Mouse (Mus musculus) MEL (cell line): Measurements from ENCODE around the gene Sh3bgrl. TPM values are rescaled to one million over a fixed set of nuclear protein-coding genes. Genes with fewer than 3 reads are reported as not detected.

Experiments used
- DNase-seq: peaks from one replicate; pipeline ENCODE4 v3.0.0; 2011; ENCODE audit warnings: low read depth, low spot score
- H3K27ac ChIP-seq: 2 replicates; pipeline ENCODE4 v1.5.1; 2012; ENCODE audit warnings: low read depth, mild to moderate bottlenecking, control low read depth, low read length, moderate library complexity; ENCODE audit not compliant: control insufficient read depth
- H3K27me3 ChIP-seq, 2 experiments: fragments of 150-350 bp in 1 of 2; sonication (generic) in 1 of 2; 2 replicates each; pipeline ENCODE4 v1.6.1; 2012; ENCODE audit warnings: low read length in 2 of 2, mild to moderate bottlenecking in 2 of 2, improper control_type of control experiment in 1 of 2, moderate library complexity in 1 of 2; ENCODE audit not compliant: insufficient read depth in 2 of 2, control insufficient read depth in 1 of 2
- H3K36me3 ChIP-seq, 2 experiments: 2 replicates each; pipeline ENCODE4 v1.6.1; 2012 to 2014; ENCODE audit warnings: low read length in 2 of 2, improper control_type of control experiment in 1 of 2, inconsistent platforms in 1 of 2, mild to moderate bottlenecking in 1 of 2; ENCODE audit not compliant: insufficient read depth in 2 of 2, control insufficient read depth in 1 of 2
- H3K4me1 ChIP-seq, 2 experiments: fragments of 150-350 bp in 1 of 2; sonication (generic) in 1 of 2; 2 replicates each; pipeline ENCODE4 v1.6.1; 2012; ENCODE audit warnings: low read length in 2 of 2, improper control_type of control experiment in 1 of 2, mild to moderate bottlenecking in 1 of 2; ENCODE audit not compliant: insufficient read depth in 2 of 2, control insufficient read depth in 1 of 2
- H3K4me3 ChIP-seq, 2 experiments: fragments of 150-350 bp in 1 of 2; sonication (generic) in 1 of 2; 2 replicates each; pipeline ENCODE4 v1.5.1; 2012; ENCODE audit warnings: low read depth in 2 of 2, low read length in 2 of 2, mild to moderate bottlenecking in 2 of 2, moderate library complexity in 2 of 2, control low read depth in 1 of 2, improper control_type of control experiment in 1 of 2; ENCODE audit not compliant: control insufficient read depth in 1 of 2, insufficient read depth in 1 of 2
- H3K79me2 ChIP-seq: 2 replicates; pipeline ENCODE4 v1.6.1; 2012; ENCODE audit warnings: mild to moderate bottlenecking, low read length, moderate library complexity; ENCODE audit not compliant: control insufficient read depth, poor library complexity, insufficient read depth
- H3K9ac ChIP-seq: 2 replicates; pipeline ENCODE4 v1.6.1; 2012; ENCODE audit warnings: low read depth, mild to moderate bottlenecking, control low read depth, low read length, moderate library complexity; ENCODE audit not compliant: control insufficient read depth, poor library complexity, severe bottlenecking
- H3K9me3 ChIP-seq: fragments of 150-350 bp; sonication (generic); replicated peaks from 2 replicates; pipeline ENCODE4 v1.6.1; 2012; ENCODE audit warnings: mild to moderate bottlenecking, low read length, improper control_type of control experiment, moderate library complexity; ENCODE audit not compliant: insufficient read depth
- BHLHE40 ChIP-seq: IDR thresholded peaks from 2 replicates; pipeline ENCODE4 v1.6.1; 2012; ENCODE audit warnings: low read depth, mild to moderate bottlenecking, inconsistent platforms, low read length, improper control_type of control experiment, borderline replicate concordance
- CHD2 ChIP-seq: IDR thresholded peaks from 2 replicates; pipeline ENCODE4 v1.6.1; 2011; ENCODE audit warnings: low read length, improper control_type of control experiment
- CTCF ChIP-seq, 3 experiments: IDR thresholded peaks in 2 of 3; conservative IDR thresholded peaks in 1 of 3; 2 replicates each; pipeline ENCODE4 v1.5.1; 2011 to 2012; ENCODE audit warnings: low read length in 3 of 3, low read depth in 2 of 3, mild to moderate bottlenecking in 2 of 3, improper control_type of control experiment in 1 of 3, inconsistent platforms in 1 of 3, mixed read lengths in 1 of 3, moderate library complexity in 1 of 3; ENCODE audit not compliant: control insufficient read depth in 1 of 3, insufficient read depth in 1 of 3, poor library complexity in 1 of 3, severe bottlenecking in 1 of 3
- ELF1 ChIP-seq: IDR thresholded peaks from 2 replicates; pipeline ENCODE4 v1.6.1; 2014; ENCODE audit warnings: low read depth, mild to moderate bottlenecking, inconsistent platforms, low read length, improper control_type of control experiment, moderate library complexity
- EP300 ChIP-seq, 2 experiments: IDR thresholded peaks; 2 replicates each; pipeline ENCODE4 v1.6.1; 2011; ENCODE audit warnings: improper control_type of control experiment in 2 of 2, low read length in 2 of 2, low read depth in 1 of 2, mild to moderate bottlenecking in 1 of 2
- ETS1 ChIP-seq: IDR thresholded peaks from 2 replicates; pipeline ENCODE4 v1.6.1; 2012; ENCODE audit warnings: low read depth, mild to moderate bottlenecking, inconsistent platforms, low read length, improper control_type of control experiment, moderate library complexity
- HCFC1 ChIP-seq: IDR thresholded peaks from 2 replicates; pipeline ENCODE4 v1.6.1; 2012; ENCODE audit warnings: low read depth, mild to moderate bottlenecking, inconsistent platforms, low read length, improper control_type of control experiment, moderate library complexity
- JUND ChIP-seq: IDR thresholded peaks from 2 replicates; pipeline ENCODE4 v1.6.1; 2011; ENCODE audit warnings: low read depth, mild to moderate bottlenecking, improper control_type of control experiment, low read length
- MAFK ChIP-seq: IDR thresholded peaks from 2 replicates; pipeline ENCODE4 v1.6.1; 2011; ENCODE audit warnings: low read depth, mild to moderate bottlenecking, low read length, improper control_type of control experiment, borderline replicate concordance
- MAX ChIP-seq: IDR thresholded peaks from 2 replicates; pipeline ENCODE4 v1.6.1; 2011; ENCODE audit warnings: low read length, improper control_type of control experiment
- MAZ ChIP-seq: IDR thresholded peaks from 2 replicates; pipeline ENCODE4 v1.6.1; 2012; ENCODE audit warnings: low read depth, mild to moderate bottlenecking, inconsistent platforms, low read length, improper control_type of control experiment
- MEF2A ChIP-seq: IDR thresholded peaks from 2 replicates; pipeline ENCODE4 v1.6.1; 2014; ENCODE audit warnings: low read depth, mild to moderate bottlenecking, inconsistent platforms, low read length, improper control_type of control experiment; ENCODE audit not compliant: poor library complexity, insufficient replicate concordance, severe bottlenecking; ENCODE audit errors: extremely low read depth
- MXI1 ChIP-seq: IDR thresholded peaks from 2 replicates; pipeline ENCODE4 v1.6.1; 2011; ENCODE audit warnings: mild to moderate bottlenecking, low read depth, low read length, improper control_type of control experiment
- NRF1 ChIP-seq: IDR thresholded peaks from 2 replicates; pipeline ENCODE4 v1.6.1; 2014; ENCODE audit warnings: low read depth, mild to moderate bottlenecking, inconsistent platforms, low read length, improper control_type of control experiment, moderate library complexity; ENCODE audit not compliant: poor library complexity, insufficient read depth, severe bottlenecking
- POLR2AphosphoS2 ChIP-seq: IDR thresholded peaks from 2 replicates; pipeline ENCODE4 v1.6.1; 2011; ENCODE audit warnings: low read length, improper control_type of control experiment
- POLR2AphosphoS5 ChIP-seq: IDR thresholded peaks from 2 replicates; pipeline ENCODE4 v1.6.1; 2012; ENCODE audit warnings: low read depth, borderline replicate concordance, mild to moderate bottlenecking, inconsistent platforms, low read length, moderate library complexity, mixed read lengths
- SIN3A ChIP-seq: IDR thresholded peaks from 2 replicates; pipeline ENCODE4 v1.6.1; 2012; ENCODE audit warnings: low read length, improper control_type of control experiment, inconsistent platforms
- TCF12 ChIP-seq: IDR thresholded peaks from 2 replicates; pipeline ENCODE4 v1.6.1; 2014; ENCODE audit warnings: low read depth, mild to moderate bottlenecking, inconsistent platforms, low read length, improper control_type of control experiment, moderate library complexity
- UBTF ChIP-seq: IDR thresholded peaks from 2 replicates; pipeline ENCODE4 v1.6.1; 2012; ENCODE audit warnings: low read depth, mild to moderate bottlenecking, inconsistent platforms, low read length, improper control_type of control experiment, moderate library complexity, borderline replicate concordance; ENCODE audit not compliant: insufficient read depth
- USF2 ChIP-seq, 2 experiments: IDR thresholded peaks; 2 replicates each; pipeline ENCODE4 v1.6.1; 2011 to 2012; ENCODE audit warnings: improper control_type of control experiment in 2 of 2, low read length in 2 of 2, borderline replicate concordance in 1 of 2, inconsistent platforms in 1 of 2, low read depth in 1 of 2, mild to moderate bottlenecking in 1 of 2; ENCODE audit not compliant: insufficient read depth in 1 of 2
- ZC3H11A ChIP-seq: IDR thresholded peaks from 2 replicates; pipeline ENCODE4 v1.6.1; 2012; ENCODE audit warnings: low read depth, mild to moderate bottlenecking, inconsistent platforms, low read length, improper control_type of control experiment
- ZMIZ1 ChIP-seq: IDR thresholded peaks from 2 replicates; pipeline ENCODE4 v1.6.1; 2012; ENCODE audit warnings: low read depth, mild to moderate bottlenecking, inconsistent platforms, low read length, improper control_type of control experiment, moderate library complexity
- ZNF384 ChIP-seq: IDR thresholded peaks from 2 replicates; pipeline ENCODE4 v1.6.1; 2012; ENCODE audit warnings: low read depth, mild to moderate bottlenecking, inconsistent platforms, low read length, improper control_type of control experiment
- polyA plus RNA-seq, 2 experiments: library from polyadenylated mRNA; stranded (reverse) in 1 of 2; unstranded in 1 of 2; fragments of >175 nt in 1 of 2; fragments of >200 nt in 1 of 2; gene quantifications; 2 replicates each; pipeline versions ENCODE4 v1.2.1 to v1.2.4; 2012; ENCODE audit warnings: low replicate concordance in 2 of 2, low read depth in 1 of 2; ENCODE audit not compliant: insufficient read length in 2 of 2, insufficient read depth in 1 of 2, missing spikeins in 1 of 2
- total RNA-seq: library from RNA; depleted of rRNA; stranded (reverse); fragments of 300-350 nt; gene quantifications from 2 replicates; pipeline ENCODE4 v1.2.3, GENCODE M21; 2012

Sh3bgrl gene
- total and polyA plus RNA-seq, 3 experiments: 50.5 to 126 (median 83.6) TPM

DNA sequence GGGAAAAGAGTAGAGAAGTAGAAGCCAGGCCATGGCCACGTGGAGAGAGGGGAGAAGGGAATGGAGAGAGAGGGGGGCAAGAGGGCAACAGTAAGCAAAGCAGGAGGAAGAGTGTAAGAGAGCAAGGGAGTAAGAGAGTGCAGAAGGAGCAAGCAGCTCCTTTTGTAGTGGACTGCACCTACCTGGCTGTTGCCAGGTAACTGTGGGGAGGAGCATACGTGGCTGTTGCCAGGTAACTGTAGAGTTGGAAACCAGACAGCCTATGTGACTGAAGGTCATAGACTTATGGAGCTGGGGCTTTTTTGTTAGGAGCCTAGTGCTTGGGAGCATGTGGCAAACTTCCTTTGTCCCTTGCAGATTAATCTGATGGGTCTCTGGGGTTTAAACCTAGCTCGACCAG lies 80.3 kb downstream of the Sh3bgrl start:
- no peak overlapping the region for H3K27ac ChIP-seq
- TF ChIP-seq ETS1 (no peak), HCFC1 (no peak), ZMIZ1 (no peak), MEF2A (no peak), CTCF (IDR thresholded peaks at IDR 0.05 in 2 of 3, conservative IDR thresholded peaks at IDR 0.05 in 1 of 3; ENCODE audit: control insufficient read depth in 1 of 3, insufficient read depth in 1 of 3, low read depth in 2 of 3, low read length in 3 of 3, poor library complexity in 1 of 3, severe bottlenecking in 1 of 3) (no peak), BHLHE40 (no peak), ELF1 (no peak), NRF1 (no peak), MAFK (no peak)
- TF ChIP-seq, all 39 proteins: peak for 0
- H3K79me2 ChIP-seq: no peaks in the 10 kb centered on the region
- no peak for DNase-seq
- H3K9ac ChIP-seq: no peak overlapping the region
- no peaks in the 10 kb centered on the region for H3K4me1 ChIP-seq
- no peaks in the 10 kb centered on the region for H3K27me3 ChIP-seq
- H3K9me3 ChIP-seq: no peaks in the 10 kb centered on the region
- no peaks in the 10 kb centered on the region for H3K36me3 ChIP-seq
- no peak overlapping the region for H3K4me3 ChIP-seq

DNA sequence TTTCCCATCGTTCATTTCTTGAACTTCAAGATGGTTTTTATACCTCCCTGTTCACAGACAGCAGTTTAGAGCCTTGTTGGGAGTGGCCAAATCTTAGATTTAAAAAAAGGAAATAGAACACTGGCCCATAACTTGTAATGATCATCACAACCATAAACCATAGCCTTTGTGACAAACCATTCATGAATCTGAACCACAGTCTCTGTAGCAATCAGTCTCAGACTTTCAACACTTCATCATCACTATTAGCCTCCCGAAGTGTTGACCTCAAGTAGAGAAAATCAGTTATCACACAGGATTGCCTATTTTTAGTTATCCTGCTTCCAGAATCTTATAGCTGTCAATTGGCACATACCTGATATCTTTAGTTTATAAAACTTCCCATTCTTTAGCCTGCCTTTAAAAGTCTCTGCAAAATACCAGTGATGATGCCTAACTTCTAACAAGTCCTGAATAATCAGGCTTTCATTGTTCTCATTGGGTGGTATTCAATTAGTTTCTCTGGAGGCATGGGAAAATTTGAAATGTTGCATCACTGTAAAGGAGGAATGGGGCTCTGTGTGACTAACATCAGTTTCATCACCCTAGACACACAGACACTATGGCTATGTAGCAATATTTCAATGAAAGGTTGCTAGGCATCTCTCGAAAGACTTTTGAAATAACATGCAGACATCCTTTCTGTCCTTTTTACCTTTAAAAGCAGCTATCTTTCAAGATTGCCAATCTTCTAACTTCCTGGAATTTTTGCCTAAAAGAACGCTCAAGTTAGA lies 89.7 kb downstream of the Sh3bgrl start:
- Histone ChIP-seq H3K79me2 (no peaks in the 10 kb centered on the region), H3K27me3 (no peaks in the 10 kb centered on the region), H3K4me1 (no peaks in the 10 kb centered on the region), H3K36me3 (no peaks in the 10 kb centered on the region; a peak in 1 of 4 replicates), H3K9me3 (no peaks in the 10 kb centered on the region), H3K27ac (no peak overlapping the region), H3K4me3 (no peak overlapping the region), H3K9ac (no peak overlapping the region)
- TF ChIP-seq ZNF384 (no peak), POLR2AphosphoS5 (no peak), MAX (no peak), BHLHE40 (no peak), ELF1 (no peak), TCF12 (no peak), ZC3H11A (no peak), HCFC1 (no peak), SIN3A (no peak), CTCF (IDR thresholded peaks at IDR 0.05 in 2 of 3, conservative IDR thresholded peaks at IDR 0.05 in 1 of 3; ENCODE audit: control insufficient read depth in 1 of 3, insufficient read depth in 1 of 3, low read depth in 2 of 3, low read length in 3 of 3, poor library complexity in 1 of 3, severe bottlenecking in 1 of 3) (no peak), MAZ (no peak), UBTF (no peak), USF2 (IDR thresholded peaks at IDR 0.05; ENCODE audit: borderline replicate concordance in 1 of 2, insufficient read depth in 1 of 2, low read depth in 1 of 2, low read length in 2 of 2) (no peak), POLR2AphosphoS2 (no peak), EP300 (IDR thresholded peaks at IDR 0.05; ENCODE audit: low read depth in 1 of 2, low read length in 2 of 2) (no peak), JUND (no peak), MXI1 (no peak), CHD2 (no peak)
- no peak for DNase-seq
